Mouse (Mus musculus): ENCODE results near the gene Pi4ka. TPM values are rescaled to one million over a fixed set of nuclear protein-coding genes. Genes with fewer than 3 reads are reported as not detected.
A peak's percentile ranks its signal among the peaks of the same experiment; 100 is the strongest.

The Pi4ka gene
- polyA plus RNA-seq (2012; rRNA removed): 251 and 265 TPM in 2 replicates

- peak within 1 kb of the TSS; percentile 88 for H3K27ac ChIP-seq (ENCODE audit: insufficient read depth, low read length)
- DNase-seq: peak; percentile 100
- under 1% methylated on average over 67 of the region's 69 CpGs for WGBS
- peak; percentile 60; the same call in 1 of the 2 replicates for TF ChIP-seq POLR2A (IDR thresholded peaks at IDR 0.05; ENCODE audit: borderline replicate concordance, insufficient read depth, low read length)
- TF ChIP-seq CTCF (IDR thresholded peaks at IDR 0.05; ENCODE audit: borderline replicate concordance, insufficient read depth, low read depth, low read length): no peak
- H3K27me3 ChIP-seq (ENCODE audit: control insufficient read depth, insufficient read depth, low read length): no peaks in the 10 kb centered on the region
- H3K4me1 ChIP-seq (ENCODE audit: control insufficient read depth, insufficient read depth, low read length): peaks cover 11% of the 10 kb centered on the region; the same call in 1 of the 2 replicates
- peak within 1 kb of the TSS; percentile 97 for H3K4me3 ChIP-seq (replicated peaks; ENCODE audit: insufficient read depth, low read depth, low read length)
Measured at GRCm38 (mm10) chr16:17405736-17406443, at the start of gene Pi4ka, which contains the start of gene Snap29. TSS of gene Pi4ka (minus strand) at chr16:17406314. TSS of gene Snap29 (plus strand) at chr16:17405986.

- peak in 1 of 2 experiments; percentile 62 for DNase-seq
- Histone ChIP-seq H3K4me1 (ENCODE audit: control insufficient read depth, insufficient read depth, low read length) (peaks cover 9% of the 10 kb centered on the region; the same call in 1 of the 2 replicates), H3K27ac (ENCODE audit: insufficient read depth, low read length) (peak overlapping the region; percentile 74), H3K4me3 (replicated peaks; ENCODE audit: insufficient read depth, low read depth, low read length) (peak overlapping the region; percentile 97), H3K27me3 (ENCODE audit: control insufficient read depth, insufficient read depth, low read length) (no peaks in the 10 kb centered on the region)
- TF ChIP-seq POLR2A (IDR thresholded peaks at IDR 0.05; ENCODE audit: borderline replicate concordance, insufficient read depth, low read length): no peak
- TF ChIP-seq CTCF (IDR thresholded peaks at IDR 0.05; ENCODE audit: borderline replicate concordance, insufficient read depth, low read depth, low read length): no peak
- WGBS: under 1% methylated on average over 24 of the region's 24 CpGs
Measured at GRCm38 (mm10) chr16:17452373-17452715, 46.2 kb upstream of the Pi4ka start.

GRCm38 (mm10) chr16:17451541-17452372, 45.6 kb upstream of the Pi4ka start, which contains the start of gene Crkl:
TSS of gene Crkl (plus strand) at chr16:17451987.
- H3K4me1 ChIP-seq (ENCODE audit: control insufficient read depth, insufficient read depth, low read length): peaks cover 9% of the 10 kb centered on the region; the same call in 1 of the 2 replicates
- H3K27ac ChIP-seq (ENCODE audit: insufficient read depth, low read length): peak within 1 kb of the TSS; percentile 74
- peak within 1 kb of the TSS; percentile 97 for H3K4me3 ChIP-seq (replicated peaks; ENCODE audit: insufficient read depth, low read depth, low read length)
- DNase-seq: peak; percentile 98
- no peaks in the 10 kb centered on the region for H3K27me3 ChIP-seq (ENCODE audit: control insufficient read depth, insufficient read depth, low read length)
- WGBS: under 1% methylated on average over 63 of the region's 63 CpGs
- peak; percentile 83; the same call in 1 of the 2 replicates for TF ChIP-seq POLR2A (IDR thresholded peaks at IDR 0.05; ENCODE audit: borderline replicate concordance, insufficient read depth, low read length)
- TF ChIP-seq CTCF (IDR thresholded peaks at IDR 0.05; ENCODE audit: borderline replicate concordance, insufficient read depth, low read depth, low read length): no peak

GRCm38 (mm10) chr16:17432576-17432975, 26.5 kb upstream of the Pi4ka start:
- WGBS: 83% methylated on average over 2 of the region's 2 CpGs
- H3K4me3 ChIP-seq (replicated peaks; ENCODE audit: insufficient read depth, low read depth, low read length): no peak overlapping the region
- DNase-seq: no peak
- TF ChIP-seq CTCF (IDR thresholded peaks at IDR 0.05; ENCODE audit: borderline replicate concordance, insufficient read depth, low read depth, low read length): no peak
- no peak for TF ChIP-seq POLR2A (IDR thresholded peaks at IDR 0.05; ENCODE audit: borderline replicate concordance, insufficient read depth, low read length)
- no peaks in the 10 kb centered on the region for H3K4me1 ChIP-seq (ENCODE audit: control insufficient read depth, insufficient read depth, low read length)
- no peak overlapping the region for H3K27ac ChIP-seq (ENCODE audit: insufficient read depth, low read length)
- no peaks in the 10 kb centered on the region for H3K27me3 ChIP-seq (ENCODE audit: control insufficient read depth, insufficient read depth, low read length)

GRCm38 (mm10) chr16:17423021-17423420, 16.9 kb upstream of the Pi4ka start:
- Histone ChIP-seq H3K27ac (ENCODE audit: insufficient read depth, low read length) (no peak overlapping the region), H3K4me1 (ENCODE audit: control insufficient read depth, insufficient read depth, low read length) (no peaks in the 10 kb centered on the region), H3K27me3 (ENCODE audit: control insufficient read depth, insufficient read depth, low read length) (no peaks in the 10 kb centered on the region), H3K4me3 (replicated peaks; ENCODE audit: insufficient read depth, low read depth, low read length) (no peak overlapping the region)
- DNase-seq: no peak
- WGBS: 59% methylated on average over 3 of the region's 3 CpGs
- TF ChIP-seq POLR2A (IDR thresholded peaks at IDR 0.05; ENCODE audit: borderline replicate concordance, insufficient read depth, low read length) (no peak), CTCF (IDR thresholded peaks at IDR 0.05; ENCODE audit: borderline replicate concordance, insufficient read depth, low read depth, low read length) (no peak)

GRCm38 (mm10) chr16:17410209-17410608, 4.1 kb upstream of the Pi4ka start:
- H3K4me3 ChIP-seq (replicated peaks; ENCODE audit: insufficient read depth, low read depth, low read length): no peak overlapping the region
- peaks cover 2% of the 10 kb centered on the region; the same call in 1 of the 2 replicates for H3K4me1 ChIP-seq (ENCODE audit: control insufficient read depth, insufficient read depth, low read length)
- 75% methylated on average over 4 of the region's 4 CpGs for WGBS
- no peak for DNase-seq
- no peak for TF ChIP-seq CTCF (IDR thresholded peaks at IDR 0.05; ENCODE audit: borderline replicate concordance, insufficient read depth, low read depth, low read length)
- H3K27me3 ChIP-seq (ENCODE audit: control insufficient read depth, insufficient read depth, low read length): no peaks in the 10 kb centered on the region
- H3K27ac ChIP-seq (ENCODE audit: insufficient read depth, low read length): no peak overlapping the region

GRCm38 (mm10) chr16:17409046-17409445, 2.9 kb upstream of the Pi4ka start:
- Histone ChIP-seq H3K27me3 (ENCODE audit: control insufficient read depth, insufficient read depth, low read length) (no peaks in the 10 kb centered on the region), H3K4me3 (replicated peaks; ENCODE audit: insufficient read depth, low read depth, low read length) (no peak overlapping the region), H3K4me1 (ENCODE audit: control insufficient read depth, insufficient read depth, low read length) (peaks cover 8% of the 10 kb centered on the region; the same call in 1 of the 2 replicates), H3K27ac (ENCODE audit: insufficient read depth, low read length) (no peak overlapping the region)
- no peak for DNase-seq
- 90% methylated on average over 2 of the region's 2 CpGs for WGBS
- TF ChIP-seq CTCF (IDR thresholded peaks at IDR 0.05; ENCODE audit: borderline replicate concordance, insufficient read depth, low read depth, low read length) (no peak), POLR2A (IDR thresholded peaks at IDR 0.05; ENCODE audit: borderline replicate concordance, insufficient read depth, low read length) (no peak)

Measured in cerebellum, adult 2 months (tissue).